Mouse (Mus musculus): Measurements from ENCODE around the gene Gprc5d.

GRCm38 (mm10) chr6:135148506-135148905, 30.4 kb upstream of the Gprc5d start:
- TF ChIP-seq CTCF (IDR thresholded peaks at IDR 0.05; ENCODE audit: low read depth) (peak; percentile 81), EP300 (optimal IDR thresholded peaks at IDR 0.05) (no peak)
